Mouse (Mus musculus): ENCODE measurements around the gene Ormdl2. TPM values are rescaled to one million over a fixed set of nuclear protein-coding genes. Genes with fewer than 3 reads are reported as not detected.
"Not testable (repeated sequence)": the region's sequence is repeated elsewhere in the genome, so short reads cannot be mapped to it uniquely, and the experiment has no call there.

Gene Ormdl2
- polyA plus RNA-seq, 1 experiment from 2014 or later, result 28.4 TPM

- peaks cover 84% of the 10 kb centered on the region for H3K36me3 ChIP-seq (replicated peaks; ENCODE audit: control insufficient read depth, insufficient read depth)
- H3K9ac ChIP-seq, result no peak overlapping the region
- no peaks in the 10 kb centered on the region for H3K9me3 ChIP-seq (ENCODE audit: control insufficient read depth, low read length)
- no peak overlapping the region for H3K4me3 ChIP-seq (replicated peaks; ENCODE audit: low read length)
- no peak for ATAC-seq (ENCODE audit: low FRiP score)
- H3K4me1 ChIP-seq (replicated peaks; ENCODE audit: control insufficient read depth, insufficient read depth, low read length), result no peaks in the 10 kb centered on the region
- H3K4me2 ChIP-seq (replicated peaks), result no peak overlapping the region
- no peak for DNase-seq (ENCODE audit: low spot score)
- no peak overlapping the region for H3K27ac ChIP-seq
- H3K27me3 ChIP-seq (ENCODE audit: control insufficient read depth, insufficient read depth, low read length), result no peaks in the 10 kb centered on the region
Measured at GRCm38 (mm10) chr10:128840612-128841011, 19.2 kb upstream of the Ormdl2 start.

GRCm38 (mm10) chr10:128839434-128839833 is 18.0 kb upstream of the Ormdl2 start:
- H3K9me3 ChIP-seq (ENCODE audit: control insufficient read depth, low read length), result no peaks in the 10 kb centered on the region
- no peak overlapping the region for H3K4me3 ChIP-seq (replicated peaks; ENCODE audit: low read length)
- H3K27me3 ChIP-seq (ENCODE audit: control insufficient read depth, insufficient read depth, low read length), result no peaks in the 10 kb centered on the region
- H3K36me3 ChIP-seq (replicated peaks; ENCODE audit: control insufficient read depth, insufficient read depth), result peaks cover 87% of the 10 kb centered on the region
- no peak overlapping the region for H3K4me2 ChIP-seq (replicated peaks)
- ATAC-seq (ENCODE audit: low FRiP score) (no peak), DNase-seq (ENCODE audit: low spot score) (no peak)
- no peaks in the 10 kb centered on the region for H3K4me1 ChIP-seq (replicated peaks; ENCODE audit: control insufficient read depth, insufficient read depth, low read length)
- H3K27ac ChIP-seq, result no peak overlapping the region
- no peak overlapping the region for H3K9ac ChIP-seq

GRCm38 (mm10) chr10:128837400-128837799 is 16.0 kb upstream of the Ormdl2 start:
- Histone ChIP-seq H3K36me3 (replicated peaks; ENCODE audit: control insufficient read depth, insufficient read depth) (peaks cover 86% of the 10 kb centered on the region), H3K4me1 (replicated peaks; ENCODE audit: control insufficient read depth, insufficient read depth, low read length) (no peaks in the 10 kb centered on the region), H3K4me2 (replicated peaks) (no peak overlapping the region), H3K27me3 (ENCODE audit: control insufficient read depth, insufficient read depth, low read length) (no peaks in the 10 kb centered on the region), H3K9me3 (ENCODE audit: control insufficient read depth, low read length) (no peaks in the 10 kb centered on the region), H3K27ac (no peak overlapping the region), H3K4me3 (replicated peaks; ENCODE audit: low read length) (no peak overlapping the region), H3K9ac (no peak overlapping the region)
- DNase-seq (ENCODE audit: low spot score), result no peak
- ATAC-seq (ENCODE audit: low FRiP score), result no peak

DNA sequence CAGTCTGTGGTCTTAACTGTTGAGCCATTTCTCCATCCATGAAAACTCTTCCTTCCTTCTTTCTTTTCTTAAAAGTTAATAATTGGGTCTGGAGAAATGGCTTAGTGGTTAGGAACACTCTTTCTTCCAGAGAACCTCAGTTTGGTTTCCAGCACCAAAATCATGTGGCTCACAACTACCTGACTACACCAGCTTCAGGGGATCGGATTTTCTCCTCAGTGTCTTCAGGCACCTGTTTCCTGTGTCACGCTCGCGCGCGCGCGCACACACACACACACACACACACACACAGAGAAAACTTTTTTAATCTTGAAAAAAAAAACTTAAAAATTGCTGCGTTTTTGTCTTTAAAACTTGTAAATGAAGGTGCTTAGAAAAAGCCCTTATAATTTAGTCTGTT is 2.4 kb upstream of the Ormdl2 start:
- Histone ChIP-seq H3K9ac (no peak overlapping the region), H3K27me3 (ENCODE audit: control insufficient read depth, insufficient read depth, low read length) (no peaks in the 10 kb centered on the region), H3K27ac (no peak overlapping the region), H3K4me2 (replicated peaks) (no peak overlapping the region), H3K9me3 (ENCODE audit: control insufficient read depth, low read length) (no peaks in the 10 kb centered on the region), H3K4me1 (replicated peaks; ENCODE audit: control insufficient read depth, insufficient read depth, low read length) (peaks cover 12% of the 10 kb centered on the region), H3K36me3 (replicated peaks; ENCODE audit: control insufficient read depth, insufficient read depth) (peaks cover 35% of the 10 kb centered on the region), H3K4me3 (replicated peaks; ENCODE audit: low read length) (no peak overlapping the region)
- WGBS, result 99% methylated on average over 9 of the region's 9 CpGs
- DNase-seq (ENCODE audit: low spot score) (no peak), ATAC-seq (ENCODE audit: low FRiP score) (no peak)

GRCm38 (mm10) chr10:128823087-128823486 is 1.6 kb upstream of the Ormdl2 start:
- DNase-seq (ENCODE audit: low spot score); H3K9me3 ChIP-seq (ENCODE audit: control insufficient read depth, low read length); H3K27ac ChIP-seq; H3K27me3 ChIP-seq (ENCODE audit: control insufficient read depth, insufficient read depth, low read length); ATAC-seq (ENCODE audit: low FRiP score); H3K9ac ChIP-seq: not testable (repeated sequence)
- Histone ChIP-seq H3K4me3 (replicated peaks; ENCODE audit: low read length) (peak overlapping the region; percentile 70), H3K36me3 (replicated peaks; ENCODE audit: control insufficient read depth, insufficient read depth) (peaks cover 37% of the 10 kb centered on the region), H3K4me2 (replicated peaks) (peak overlapping the region; percentile 57), H3K4me1 (replicated peaks; ENCODE audit: control insufficient read depth, insufficient read depth, low read length) (peaks cover 12% of the 10 kb centered on the region)
- WGBS, result 82% methylated on average over 4 of the region's 4 CpGs

GRCm38 (mm10) chr10:128822135-128822534 is 690 bp upstream of the Ormdl2 start:
- Histone ChIP-seq H3K9ac (peak overlapping the region; percentile 76), H3K4me1 (replicated peaks; ENCODE audit: control insufficient read depth, insufficient read depth, low read length) (peaks cover 12% of the 10 kb centered on the region), H3K27me3 (ENCODE audit: control insufficient read depth, insufficient read depth, low read length) (no peaks in the 10 kb centered on the region), H3K27ac (peak overlapping the region; percentile 75), H3K4me3 (replicated peaks; ENCODE audit: low read length) (peak overlapping the region; percentile 70), H3K9me3 (ENCODE audit: control insufficient read depth, low read length) (no peaks in the 10 kb centered on the region), H3K36me3 (replicated peaks; ENCODE audit: control insufficient read depth, insufficient read depth) (peaks cover 41% of the 10 kb centered on the region), H3K4me2 (replicated peaks) (peak overlapping the region; percentile 57)
- WGBS, result 4% methylated on average over 13 of the region's 13 CpGs
- no peak for ATAC-seq (ENCODE audit: low FRiP score)
- no peak for DNase-seq (ENCODE audit: low spot score)

DNA sequence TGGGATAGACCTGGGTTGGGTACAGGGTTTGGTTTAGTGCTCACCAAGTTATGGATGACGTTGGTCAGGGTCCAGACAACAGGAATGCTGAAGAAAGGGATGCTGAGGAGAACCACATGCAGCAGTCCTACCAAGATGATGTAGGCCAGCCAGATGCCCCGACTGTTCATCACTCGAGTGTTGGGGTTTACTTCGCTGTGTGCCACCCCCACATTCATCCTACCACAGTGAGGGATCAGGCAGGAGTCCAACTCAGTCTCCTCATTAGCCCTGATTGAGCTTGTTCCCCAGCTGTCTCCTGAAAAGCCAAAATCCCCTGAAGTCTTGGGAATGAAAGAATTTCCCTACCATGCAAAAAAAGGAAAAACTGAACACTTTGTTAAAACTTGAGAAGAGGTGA is 1.2 kb downstream of the Ormdl2 start:
- H3K4me2 ChIP-seq (replicated peaks), result no peak overlapping the region
- DNase-seq (ENCODE audit: low spot score) (no peak), ATAC-seq (ENCODE audit: low FRiP score) (no peak)
- no peaks in the 10 kb centered on the region for H3K27me3 ChIP-seq (ENCODE audit: control insufficient read depth, insufficient read depth, low read length)
- no peaks in the 10 kb centered on the region for H3K9me3 ChIP-seq (ENCODE audit: control insufficient read depth, low read length)
- H3K36me3 ChIP-seq (replicated peaks; ENCODE audit: control insufficient read depth, insufficient read depth), result peaks cover 55% of the 10 kb centered on the region
- peaks cover 12% of the 10 kb centered on the region for H3K4me1 ChIP-seq (replicated peaks; ENCODE audit: control insufficient read depth, insufficient read depth, low read length)
- WGBS, result 95% methylated on average over 4 of the region's 4 CpGs
- no peak overlapping the region for H3K27ac ChIP-seq
- no peak overlapping the region for H3K4me3 ChIP-seq (replicated peaks; ENCODE audit: low read length)
- H3K9ac ChIP-seq, result no peak overlapping the region

DNA sequence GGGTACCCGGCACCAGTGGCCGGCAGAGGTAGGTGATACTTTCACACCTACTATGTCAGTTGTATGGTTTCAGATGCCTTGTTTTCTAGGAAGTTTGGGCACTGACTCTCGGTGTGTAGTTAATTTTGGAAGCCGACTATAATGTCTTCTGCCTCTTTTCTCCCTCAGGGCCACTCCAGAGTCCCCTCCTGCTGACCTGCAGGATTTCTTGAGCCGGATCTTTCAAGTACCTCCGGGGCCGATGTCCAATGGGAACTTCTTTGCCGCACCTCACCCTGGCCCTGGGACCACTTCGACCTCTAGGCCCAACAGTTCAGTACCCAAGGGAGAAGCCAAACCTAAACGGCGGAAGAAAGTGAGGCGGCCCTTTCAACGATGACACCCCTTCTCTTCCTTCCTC is 4.4 kb downstream of the Ormdl2 start, which contains the start of gene Sarnp:
Gene Sarnp, plus strand, starts transcription at position 301 of the 400 bp plus-strand sequence.
- H3K9me3 ChIP-seq (ENCODE audit: control insufficient read depth, low read length), result no peaks in the 10 kb centered on the region
- H3K9ac ChIP-seq, result no peak within 1 kb of the TSS
- ATAC-seq (ENCODE audit: low FRiP score) (no peak), DNase-seq (ENCODE audit: low spot score) (no peak)
- H3K4me3 ChIP-seq (replicated peaks; ENCODE audit: low read length), result no peak within 1 kb of the TSS
- peaks cover 77% of the 10 kb centered on the region for H3K36me3 ChIP-seq (replicated peaks; ENCODE audit: control insufficient read depth, insufficient read depth)
- no peak within 1 kb of the TSS for H3K4me2 ChIP-seq (replicated peaks)
- H3K4me1 ChIP-seq (replicated peaks; ENCODE audit: control insufficient read depth, insufficient read depth, low read length), result no peaks in the 10 kb centered on the region
- no peak within 1 kb of the TSS for H3K27ac ChIP-seq
- H3K27me3 ChIP-seq (ENCODE audit: control insufficient read depth, insufficient read depth, low read length), result no peaks in the 10 kb centered on the region
- 93% methylated on average over 13 of the region's 13 CpGs for WGBS

- Histone ChIP-seq H3K9me3 (ENCODE audit: control insufficient read depth, low read length) (no peaks in the 10 kb centered on the region), H3K4me2 (replicated peaks) (peak overlapping the region; percentile 74), H3K9ac (peak overlapping the region; percentile 44), H3K27ac (no peak overlapping the region), H3K36me3 (replicated peaks; ENCODE audit: control insufficient read depth, insufficient read depth) (peaks cover 30% of the 10 kb centered on the region), H3K4me1 (replicated peaks; ENCODE audit: control insufficient read depth, insufficient read depth, low read length) (peaks cover 57% of the 10 kb centered on the region), H3K27me3 (ENCODE audit: control insufficient read depth, insufficient read depth, low read length) (no peaks in the 10 kb centered on the region), H3K4me3 (replicated peaks; ENCODE audit: low read length) (peak overlapping the region; percentile 14)
- DNase-seq (ENCODE audit: low spot score) (no peak), ATAC-seq (ENCODE audit: low FRiP score) (no peak)
- 93% methylated on average over 8 of the region's 8 CpGs for WGBS
Measured at GRCm38 (mm10) chr10:128807018-128807417, 14.4 kb downstream of the Ormdl2 start.

- Histone ChIP-seq H3K4me3 (replicated peaks; ENCODE audit: low read length) (peak overlapping the region; percentile 49), H3K9ac (peak overlapping the region; percentile 61), H3K4me2 (replicated peaks) (peak overlapping the region; percentile 74), H3K27ac (no peak overlapping the region), H3K9me3 (ENCODE audit: control insufficient read depth, low read length) (no peaks in the 10 kb centered on the region), H3K4me1 (replicated peaks; ENCODE audit: control insufficient read depth, insufficient read depth, low read length) (peaks cover 57% of the 10 kb centered on the region), H3K36me3 (replicated peaks; ENCODE audit: control insufficient read depth, insufficient read depth) (peaks cover 34% of the 10 kb centered on the region), H3K27me3 (ENCODE audit: control insufficient read depth, insufficient read depth, low read length) (no peaks in the 10 kb centered on the region)
- ATAC-seq (ENCODE audit: low FRiP score) (no peak), DNase-seq (ENCODE audit: low spot score) (no peak)
- WGBS, result 67% methylated on average over 6 of the region's 6 CpGs
Measured at GRCm38 (mm10) chr10:128806086-128806485, 15.4 kb downstream of the Ormdl2 start.

Measured in hindbrain, embryonic 14.5 days (tissue).